Mouse (Mus musculus) megakaryocyte, embryonic 14.5 days (primary cell): Measurements from ENCODE around the gene Grem2.

Source experiments
- FLI1 ChIP-seq: IDR thresholded peaks from 2 replicates; pipeline ENCODE4 v1.6.1; 2012; ENCODE audit warnings: low read length, inconsistent platforms, mixed read lengths
- GATA1 ChIP-seq: IDR thresholded peaks from 3 replicates; pipeline ENCODE4 v1.6.1; 2012; ENCODE audit warnings: mixed read lengths, low read length, inconsistent platforms, borderline replicate concordance

GRCm38 (mm10) chr1:174929459-174930181, 8.0 kb upstream of the Grem2 start:
- TF ChIP-seq GATA1 (no peak), FLI1 (no peak)
